In genomic region chr2:169008756-169009155, GRCm38 (mm10) we compare ENCODE assay signal across 8 mouse cellular contexts. TPM values are rescaled to one million over a fixed set of nuclear protein-coding genes. Genes with fewer than 3 reads are reported as not detected.
DNase-seq lines count a peak whose midpoint lies in the region; ATAC-seq and TF ChIP-seq lines count a peak whose summit lies in the region.

No protein-coding gene starts in this region.

- H3K9me3 ChIP-seq in kidney, embryonic 14.5 days (ENCODE audit: control insufficient read depth, low read length) = no peaks in the 10 kb centered on the region
- H3K9me3 ChIP-seq in midbrain, postnatal 0 days (ENCODE audit: low read length) = no peaks in the 10 kb centered on the region

- H3K27me3 ChIP-seq in kidney, embryonic 14.5 days (ENCODE audit: control insufficient read depth, insufficient read depth, low read length) = no peaks in the 10 kb centered on the region
- H3K27me3 ChIP-seq in midbrain, postnatal 0 days (ENCODE audit: insufficient read depth, low read length) = no peaks in the 10 kb centered on the region

- no peak for ATAC-seq in kidney, embryonic 14.5 days (ENCODE audit: low FRiP score, low TSS enrichment)
- ATAC-seq in hematopoietic stem cell, adult 5-6 weeks (replicated peaks in 1 of 2; ENCODE audit: insufficient read depth in 1 of 2, low FRiP score in 2 of 2, low TSS enrichment in 1 of 2, low read depth in 1 of 2, poor library complexity in 2 of 2, severe bottlenecking in 2 of 2) = peak; percentile 56 to 71
- no peak for ATAC-seq in midbrain, postnatal 0 days (ENCODE audit: low FRiP score)

- no peaks in the 10 kb centered on the region for H3K36me3 ChIP-seq in kidney, embryonic 14.5 days (ENCODE audit: control insufficient read depth, insufficient read depth, low read length)
- no peaks in the 10 kb centered on the region for H3K36me3 ChIP-seq in midbrain, postnatal 0 days (ENCODE audit: insufficient read depth, low read length)

- peaks cover 14% of the 10 kb centered on the region for H3K4me1 ChIP-seq in kidney, embryonic 14.5 days (ENCODE audit: control insufficient read depth, insufficient read depth, low read length)
- H3K4me1 ChIP-seq in midbrain, postnatal 0 days (ENCODE audit: insufficient read depth, low read length) = no peaks in the 10 kb centered on the region

- H3K27ac ChIP-seq in kidney, embryonic 14.5 days (ENCODE audit: low read depth, low read length) = peak overlapping the region; percentile 57
- no peak overlapping the region for H3K27ac ChIP-seq in midbrain, postnatal 0 days (ENCODE audit: low read depth, low read length)

- no peak overlapping the region for H3K4me3 ChIP-seq in kidney, embryonic 14.5 days (ENCODE audit: low read length)
- H3K4me3 ChIP-seq in midbrain, postnatal 0 days (ENCODE audit: low read depth, low read length) = no peak overlapping the region

- TF ChIP-seq CTCF in midbrain, postnatal 0 days (IDR thresholded peaks at IDR 0.05) = no peak

- 63% methylated on average over 20 of the region's 20 CpGs for WGBS in kidney, embryonic 14.5 days
- 69% methylated on average over 20 of the region's 20 CpGs for WGBS in midbrain, postnatal 0 days

- no peak overlapping the region for H3K9ac ChIP-seq in kidney, embryonic 14.5 days (ENCODE audit: low read depth, low read length)
- no peak overlapping the region for H3K9ac ChIP-seq in midbrain, postnatal 0 days (replicated peaks; ENCODE audit: low read length, poor library complexity, severe bottlenecking)

- DNase-seq in kidney, adult 9 months = no peak
- DNase-seq in embryo, embryonic 10.5 days (ENCODE audit: low spot score) = peak; percentile 48
- DNase-seq in midbrain, postnatal 0 days (ENCODE audit: low spot score) = peak; percentile 27
- no peak for DNase-seq in layer of hippocampus, postnatal 14 days (ENCODE audit: low spot score in 2 of 2)
- no peak for DNase-seq in ovary, postnatal 14 days (ENCODE audit: low spot score)
- no peak for DNase-seq in frontal cortex, postnatal 14 days (ENCODE audit: low spot score in 2 of 2)

- H3K4me2 ChIP-seq in kidney, embryonic 14.5 days (replicated peaks; ENCODE audit: low read depth, low read length) = peak overlapping the region; percentile 15; the same call in 1 of the 2 replicates
- H3K4me2 ChIP-seq in midbrain, postnatal 0 days (ENCODE audit: low read depth, low read length, poor library complexity, severe bottlenecking) = no peak overlapping the region

RNA-seq across cellular contexts. Expression of gene Zfp64, which starts 53.4 kb away (rescaled TPM):
- polyA plus RNA-seq in kidney, embryonic 14.5 days (2014; fragmentation: Nextera tagmentation; extraction: Ambion mirVana) = 23.0 and 27.8 TPM in 2 replicates
- 24.0 and 35.9 TPM in 2 replicates for total RNA-seq in hematopoietic stem cell, adult 5-6 weeks (2017)
- total RNA-seq in midbrain, postnatal 0 days (2014; rRNA removed) = 37.9 and 57.7 TPM in 2 replicates
- polyA plus RNA-seq in midbrain, postnatal 0 days (2015; fragmentation: Nextera tagmentation; extraction: Ambion mirVana) = 33.5 and 34.2 TPM in 2 replicates
- total RNA-seq in layer of hippocampus, postnatal 14 days (2021) = 10 to 100 TPM; 16.6 to 18.2 TPM

Comparison
In these comparisons a context has a peak if more than half of its experiments do, and no peak if none do; other contexts are left out.
1. ATAC-seq: peak in hematopoietic stem cell, adult 5-6 weeks (2 of 2); none in kidney, embryonic 14.5 days (single experiment) and midbrain, postnatal 0 days (single experiment).
2. DNase-seq: peak in embryo, embryonic 10.5 days (single experiment) and midbrain, postnatal 0 days (single experiment); none in kidney, adult 9 months (single experiment), layer of hippocampus, postnatal 14 days (0 of 2), ovary, postnatal 14 days (single experiment) and frontal cortex, postnatal 14 days (0 of 2).